Mouse (Mus musculus) heart, embryonic 13.5 days (tissue): ENCODE measurements around the gene Jkamp. TPM values are rescaled to one million over a fixed set of nuclear protein-coding genes. Genes with fewer than 3 reads are reported as not detected.

ENCODE experiments used
- microRNA-seq: library from miRNA; unstranded; fragments of <30 nt; microRNA quantifications from one replicate; pipeline ENCODE4, GENCODE M21; 2016
- polyA plus RNA-seq: library from polyadenylated mRNA; unstranded; fragments of >200 nt; fragmentation: Nextera tagmentation; extraction: Ambion mirVana; gene quantifications from 2 replicates; pipeline ENCODE4 v1.2.1, GENCODE M21; 2015

Jkamp gene
- polyA plus RNA-seq, 1 experiment from 2014 or later, result 72.5 TPM

Small RNA genes lying within 50 kb of the gene (microRNA-seq; reads per million reads assigned to microRNA genes)
- not detected for gene Gm24466

Other genes starting within 250 kb of the Jkamp start
- gene Gpr135, start 14.5 kb upstream of the Jkamp start, polyA plus RNA-seq, result 0.43 and 0.60 TPM in 2 replicates
- gene L3hypdh, start 150 bp upstream of the Jkamp start, polyA plus RNA-seq, result 16.8 and 20.4 TPM in 2 replicates
- not detected in 2 replicates for gene Ccdc175, start 99.4 kb downstream of the Jkamp start, polyA plus RNA-seq